Mouse (Mus musculus): Measurements from ENCODE around the gene Rasd2.

Gene Rasd2

DNA sequence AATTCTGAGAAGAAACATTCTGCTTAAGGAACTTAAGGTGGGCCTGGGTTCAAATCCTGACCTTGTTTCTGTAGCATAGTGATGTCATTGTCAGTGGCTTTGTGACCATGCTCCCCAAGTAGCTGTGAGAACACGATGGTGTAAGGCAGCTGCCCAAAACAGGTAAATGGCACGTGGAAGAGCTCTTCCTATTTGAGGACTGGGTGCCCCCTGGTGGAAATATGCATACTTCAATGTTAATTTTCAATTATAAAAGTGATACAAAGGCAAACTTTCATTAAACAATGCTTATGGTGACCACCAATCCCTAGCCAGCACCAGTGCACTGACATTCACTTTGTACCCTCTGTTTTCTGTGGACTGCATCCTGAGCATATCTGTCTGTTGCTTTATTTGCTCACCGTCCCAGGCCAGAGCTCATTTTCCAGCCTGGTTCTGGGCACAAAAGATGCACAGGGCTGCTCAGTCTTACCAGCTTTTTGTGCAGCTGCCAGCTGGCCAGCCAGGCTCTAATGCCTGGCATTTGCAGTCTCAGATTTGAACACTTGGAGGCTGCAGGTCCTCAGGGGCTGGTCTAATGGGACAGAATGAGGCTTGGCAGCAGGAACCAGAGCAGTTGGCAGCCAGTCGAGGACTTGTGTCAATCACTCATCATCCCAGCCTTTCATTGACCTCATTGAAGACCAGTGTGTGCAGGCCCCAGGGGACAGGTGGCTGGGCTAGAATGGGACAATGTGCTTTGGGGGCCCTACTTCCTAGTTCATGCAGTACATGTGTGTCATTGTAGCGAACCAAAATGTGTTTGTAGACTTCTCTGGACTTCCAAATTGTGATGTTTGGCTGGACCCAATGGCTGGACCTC, 6.4 kb downstream of the Rasd2 start:
- no peak for DNase-seq (ENCODE audit: low read depth)

DNA sequence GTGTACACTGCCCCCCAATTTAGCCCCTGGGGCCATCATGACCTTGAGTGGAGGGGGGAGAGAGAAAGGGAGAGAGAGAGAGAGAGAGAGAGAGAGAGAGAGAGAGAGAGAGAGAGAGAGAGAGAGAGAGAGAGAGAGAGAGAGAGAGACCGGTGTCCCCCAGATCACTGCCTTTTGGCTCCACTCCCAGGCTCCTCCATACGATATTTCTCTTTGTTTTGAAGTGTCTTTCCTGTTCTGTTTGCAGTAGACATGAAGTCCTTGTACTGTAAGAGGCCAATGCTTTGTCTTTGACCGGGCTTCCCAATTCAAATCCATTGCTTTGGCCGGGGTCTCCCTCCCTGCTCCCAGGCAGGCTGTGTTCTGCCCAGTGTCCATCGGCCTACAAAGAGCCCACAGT, 8.9 kb downstream of the Rasd2 start:
- no peak for DNase-seq (ENCODE audit: low read depth)

DNA sequence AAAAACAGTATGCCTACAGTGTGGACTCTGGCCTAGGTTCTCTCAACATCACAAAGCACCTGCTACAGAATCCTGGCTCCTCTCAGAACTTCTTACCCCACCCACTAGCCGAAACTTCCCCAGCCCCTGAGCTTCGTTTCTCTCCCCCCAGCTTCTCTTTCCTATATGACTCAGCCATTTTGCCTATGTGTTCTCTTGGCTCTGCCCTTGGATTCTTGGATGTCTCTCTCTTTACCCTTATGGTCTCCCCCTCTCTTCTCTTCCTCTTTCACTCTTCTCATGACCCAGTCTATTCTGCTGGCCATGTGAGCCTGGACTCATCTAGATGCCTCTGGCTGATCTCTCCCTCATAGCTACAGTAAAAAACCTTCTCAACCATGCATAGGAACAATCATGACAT, 13.0 kb downstream of the Rasd2 start:
- no peak for DNase-seq (ENCODE audit: low read depth)

DNA sequence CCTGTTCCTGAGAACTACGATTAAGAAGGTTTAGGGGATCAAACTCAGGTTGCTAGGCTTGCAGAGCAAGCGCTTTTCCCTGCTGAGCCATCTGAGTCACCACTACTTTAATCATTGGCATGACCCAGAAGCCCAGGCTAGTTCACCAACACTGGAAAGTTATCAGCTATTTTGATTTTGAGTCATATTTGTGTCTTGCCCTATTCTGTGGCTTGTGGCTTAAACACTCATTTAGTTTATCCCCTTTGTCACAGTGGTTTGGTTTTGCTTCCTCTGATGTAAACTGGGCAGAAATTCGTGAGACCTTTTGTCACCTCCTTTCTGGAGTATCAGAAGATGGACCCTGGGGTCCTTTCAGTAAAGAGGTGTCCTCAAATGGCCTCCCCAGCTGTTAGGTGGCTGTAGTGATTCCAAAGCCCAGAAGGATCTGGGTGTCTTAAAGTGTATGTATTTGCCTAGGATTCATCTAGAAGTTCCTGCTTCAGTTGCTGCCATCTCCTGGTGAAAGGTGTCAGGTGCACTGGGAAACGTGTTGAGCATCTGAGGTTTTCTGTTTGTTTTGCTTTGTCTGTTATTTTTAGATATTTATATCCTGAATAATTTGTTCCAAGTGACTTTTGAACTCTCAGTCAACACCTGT, 20.3 kb downstream of the Rasd2 start:
- no peak for DNase-seq (ENCODE audit: low read depth)

DNA sequence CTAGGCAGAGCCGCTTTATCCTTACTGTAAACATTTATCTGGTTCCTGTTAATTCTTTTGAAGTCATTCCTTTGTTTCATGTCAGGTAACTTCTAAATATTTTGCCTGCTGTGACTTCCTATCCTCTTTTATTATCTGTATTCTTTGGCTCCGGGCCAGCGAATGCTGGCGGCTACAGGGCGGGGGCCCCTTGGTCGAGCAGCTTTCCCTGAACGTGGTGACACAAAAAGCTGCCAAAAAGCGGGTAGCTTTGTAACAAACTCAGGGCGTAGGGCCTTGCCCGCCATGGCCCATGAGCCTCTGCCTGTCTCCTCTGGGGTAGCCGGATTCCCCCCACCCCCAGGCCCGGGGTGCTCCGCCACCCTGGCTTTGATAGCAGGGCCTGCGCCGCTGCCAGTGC, 33.6 kb downstream of the Rasd2 start:
- no peak for DNase-seq (ENCODE audit: low read depth)

DNA sequence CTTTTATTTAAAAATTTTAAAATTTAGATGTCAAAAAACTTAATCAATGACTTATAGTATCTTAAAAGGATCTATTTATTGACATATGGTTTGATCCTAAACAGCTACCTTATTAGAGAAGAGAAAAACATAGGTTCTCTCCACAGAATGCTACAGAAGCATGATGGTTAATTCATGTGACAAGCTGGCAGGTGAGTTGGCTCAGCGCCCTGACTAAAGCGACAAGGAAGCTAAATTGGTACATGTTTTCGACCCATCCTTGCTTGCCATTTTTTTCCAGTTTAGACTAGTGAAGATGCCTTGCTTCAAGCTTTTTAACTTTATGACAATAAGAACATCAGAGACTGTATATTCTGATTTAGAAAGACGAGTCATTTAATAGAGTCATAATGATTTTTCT, 35.4 kb downstream of the Rasd2 start:
- DNase-seq (ENCODE audit: low read depth): no peak

DNA sequence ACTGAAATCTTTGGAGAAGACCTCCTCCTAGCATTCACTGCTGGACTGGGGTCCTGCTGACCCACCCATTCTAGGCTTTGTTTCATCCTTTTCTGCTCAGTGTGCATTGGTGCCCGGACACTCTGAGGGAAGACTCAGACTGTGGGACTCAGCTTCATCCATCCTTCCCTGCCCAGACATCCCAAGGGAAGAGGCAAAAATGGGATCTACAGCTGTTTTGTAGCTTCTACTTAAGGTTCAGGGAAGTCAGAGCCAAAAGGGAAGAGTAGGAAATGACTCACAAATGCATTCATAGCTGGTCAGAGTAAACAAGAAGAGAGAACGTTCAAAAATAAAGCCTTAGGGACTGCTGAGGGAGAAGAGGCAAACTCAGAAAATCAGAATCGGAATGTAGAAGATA, 40.3 kb downstream of the Rasd2 start:
- no peak for DNase-seq (ENCODE audit: low read depth)

DNA sequence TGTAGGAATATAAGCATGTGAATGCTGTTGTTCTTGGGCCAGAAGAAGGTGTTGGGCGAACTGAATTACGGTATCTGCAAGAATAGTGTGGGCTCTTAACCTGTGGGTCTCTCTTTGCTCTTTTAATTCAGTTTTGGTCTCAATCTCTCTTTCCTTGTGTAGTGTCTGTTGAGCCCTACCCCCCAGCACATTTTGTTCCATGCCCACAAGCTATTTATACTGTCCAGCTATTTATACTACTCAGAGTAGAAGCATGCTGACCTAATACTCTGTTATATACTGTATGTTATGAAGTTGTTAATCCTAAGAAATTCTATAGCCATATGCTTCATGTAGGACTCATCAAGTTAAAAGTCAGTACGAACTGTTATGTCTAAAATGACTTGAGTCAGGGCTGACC, 41.9 kb downstream of the Rasd2 start:
- DNase-seq (ENCODE audit: low read depth): no peak

DNA sequence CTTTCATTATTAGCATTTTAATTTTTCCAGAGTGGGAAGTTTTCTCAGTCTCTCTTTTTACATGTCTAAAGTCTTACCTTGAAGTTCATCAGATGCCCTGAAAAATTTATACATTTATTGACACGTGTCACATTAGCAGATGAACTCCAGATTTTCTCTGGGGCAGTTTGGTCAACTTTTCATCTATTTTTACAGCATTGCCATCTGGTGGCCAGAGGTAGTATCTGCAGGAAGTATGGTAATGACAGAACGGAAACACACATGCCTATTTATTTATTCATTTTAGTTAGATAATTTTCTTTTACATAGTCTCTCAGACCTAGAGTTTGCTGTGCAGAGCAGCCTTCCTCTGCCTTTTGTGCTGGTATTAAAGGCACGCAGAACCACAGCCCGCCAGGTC, 58.4 kb downstream of the Rasd2 start:
- DNase-seq (ENCODE audit: low read depth): peak; percentile 4
